Mouse (Mus musculus): Measurements from ENCODE around the gene Adra1b. TPM values are rescaled to one million over a fixed set of nuclear protein-coding genes. Genes with fewer than 3 reads are reported as not detected.

Gene Adra1b
- total and polyA plus RNA-seq, 3 experiments = 39.3 to 58.3 (median 50.5) TPM

DNA sequence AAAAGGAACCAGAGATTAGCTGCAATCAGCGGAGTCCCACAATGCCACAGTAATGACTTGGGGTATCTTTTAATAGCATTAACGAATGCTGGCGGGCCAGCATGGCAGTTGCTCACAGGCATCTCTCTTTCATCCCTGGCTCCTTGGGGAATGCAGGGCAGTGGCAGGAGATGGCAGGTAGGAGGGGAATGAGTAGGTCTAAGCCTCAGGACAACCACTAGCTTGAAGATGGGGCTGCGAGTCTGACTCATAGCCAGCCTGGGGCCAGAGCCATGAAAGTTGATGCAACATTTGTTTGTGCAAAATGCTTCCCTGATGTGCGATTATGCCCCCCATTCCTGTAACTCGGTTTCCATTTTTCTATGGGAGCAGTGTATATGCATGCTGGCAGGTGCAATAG lies 25.2 kb upstream of the Adra1b start:
- WGBS = 59% methylated on average over 6 of the region's 6 CpGs
- DNase-seq = no peak
- H3K79me2 ChIP-seq (replicated peaks; ENCODE audit: control insufficient read depth, insufficient read depth, low read length) = no peaks in the 10 kb centered on the region

DNA sequence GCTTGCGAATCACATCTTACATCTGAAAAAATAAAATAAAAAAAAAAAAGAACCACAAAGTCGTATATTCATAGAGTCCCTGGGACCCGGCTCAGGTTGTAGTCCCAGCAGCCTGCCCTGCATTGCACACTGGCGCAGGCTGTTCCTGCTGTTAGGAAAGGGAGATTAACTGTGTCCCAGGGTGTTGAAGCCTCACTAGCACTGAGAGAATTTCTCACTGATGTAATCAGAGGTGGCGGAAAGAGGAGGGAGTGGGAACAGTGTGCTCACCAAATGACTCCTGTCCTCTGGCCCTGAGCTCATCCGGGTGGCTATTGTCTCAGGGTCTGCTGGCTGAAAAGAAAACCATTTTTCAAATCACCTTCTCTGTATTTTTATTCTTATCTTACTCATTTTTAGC lies 24.6 kb upstream of the Adra1b start:
- no peak overlapping the region for H3K4me3 ChIP-seq
- H3K27ac ChIP-seq = no peak overlapping the region
- DNase-seq = peak in 1 of 2 experiments; percentile 27
- intact Hi-C loops (cut with DNase I) = loop anchor here (5.0 kb wide), 1 partner anchor 58 kb away; no protein-coding TSS in a partner anchor
- H3K4me1 ChIP-seq (ENCODE audit: control insufficient read depth, insufficient read depth, low read length) = peaks cover 18% of the 10 kb centered on the region
- H3K36me3 ChIP-seq (ENCODE audit: control insufficient read depth, insufficient read depth, low read length) = no peaks in the 10 kb centered on the region; the same call in 1 of the 2 replicates
- H3K27me3 ChIP-seq (ENCODE audit: control insufficient read depth, insufficient read depth, low read length) = no peaks in the 10 kb centered on the region
- WGBS = 19% methylated on average over 6 of the region's 6 CpGs
- no peak overlapping the region for H3K9ac ChIP-seq (ENCODE audit: low read depth, low read length)
- no peaks in the 10 kb centered on the region for H3K79me2 ChIP-seq (replicated peaks; ENCODE audit: control insufficient read depth, insufficient read depth, low read length)
- TF ChIP-seq EP300 (IDR thresholded peaks at IDR 0.05; ENCODE audit: insufficient read depth, low read depth, low read length) (peak; percentile 60; the same call in 1 of the 2 replicates), CTCF (IDR thresholded peaks at IDR 0.05) (no peak)

More for the DNA sequence above, 25.2 kb upstream of the Adra1b start:
- Histone ChIP-seq H3K4me1 (ENCODE audit: control insufficient read depth, insufficient read depth, low read length) (peaks cover 18% of the 10 kb centered on the region), H3K4me3 (no peak overlapping the region), H3K9ac (ENCODE audit: low read depth, low read length) (no peak overlapping the region), H3K36me3 (ENCODE audit: control insufficient read depth, insufficient read depth, low read length) (no peaks in the 10 kb centered on the region; the same call in 1 of the 2 replicates), H3K27ac (no peak overlapping the region), H3K27me3 (ENCODE audit: control insufficient read depth, insufficient read depth, low read length) (no peaks in the 10 kb centered on the region)
- no peak for TF ChIP-seq POLR2A (IDR thresholded peaks at IDR 0.05; ENCODE audit: insufficient read depth, low read depth, low read length)
- no peak for TF ChIP-seq EP300 (IDR thresholded peaks at IDR 0.05; ENCODE audit: insufficient read depth, low read depth, low read length)
- no peak for TF ChIP-seq CTCF (IDR thresholded peaks at IDR 0.05)
- intact Hi-C loops (cut with DNase I) = loop anchor here (2.0 to 5.0 kb wide), 2 partner anchors 59 to 89 kb away; no protein-coding TSS in a partner anchor

DNA sequence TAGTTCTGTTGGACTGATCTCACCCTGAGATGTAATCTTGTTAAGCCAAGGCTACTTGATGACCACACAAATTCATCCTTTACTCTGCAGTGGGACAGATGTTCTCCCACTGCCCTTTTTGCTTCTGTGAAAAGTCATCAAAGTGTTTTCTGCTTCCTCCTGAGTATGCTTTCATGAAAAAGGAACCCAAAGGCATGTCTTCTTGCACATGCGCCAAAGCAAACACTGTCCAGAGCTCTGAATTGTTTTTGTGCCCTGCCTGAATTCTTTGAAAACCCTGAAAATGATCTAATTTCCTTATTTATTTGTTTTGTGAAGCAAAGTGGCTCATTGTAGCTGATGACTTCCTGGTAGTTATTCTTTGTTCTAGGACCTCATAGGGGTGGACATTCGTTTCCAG lies 20.7 kb upstream of the Adra1b start:
- no peak for TF ChIP-seq EP300 (IDR thresholded peaks at IDR 0.05; ENCODE audit: insufficient read depth, low read depth, low read length)
- no peak for TF ChIP-seq POLR2A (IDR thresholded peaks at IDR 0.05; ENCODE audit: insufficient read depth, low read depth, low read length)
- no peak for TF ChIP-seq CTCF (IDR thresholded peaks at IDR 0.05)
- intact Hi-C loops (cut with DNase I) = no loop called here
- no peak overlapping the region for H3K27ac ChIP-seq
- no peaks in the 10 kb centered on the region for H3K36me3 ChIP-seq (ENCODE audit: control insufficient read depth, insufficient read depth, low read length)
- H3K4me1 ChIP-seq (ENCODE audit: control insufficient read depth, insufficient read depth, low read length) = peaks cover 7% of the 10 kb centered on the region
- no peaks in the 10 kb centered on the region for H3K79me2 ChIP-seq (replicated peaks; ENCODE audit: control insufficient read depth, insufficient read depth, low read length)
- WGBS = 38% methylated on average over 2 of the region's 2 CpGs
- no peak overlapping the region for H3K9ac ChIP-seq (ENCODE audit: low read depth, low read length)
- no peaks in the 10 kb centered on the region for H3K27me3 ChIP-seq (ENCODE audit: control insufficient read depth, insufficient read depth, low read length)
- no peak overlapping the region for H3K4me3 ChIP-seq
- no peak for DNase-seq

DNA sequence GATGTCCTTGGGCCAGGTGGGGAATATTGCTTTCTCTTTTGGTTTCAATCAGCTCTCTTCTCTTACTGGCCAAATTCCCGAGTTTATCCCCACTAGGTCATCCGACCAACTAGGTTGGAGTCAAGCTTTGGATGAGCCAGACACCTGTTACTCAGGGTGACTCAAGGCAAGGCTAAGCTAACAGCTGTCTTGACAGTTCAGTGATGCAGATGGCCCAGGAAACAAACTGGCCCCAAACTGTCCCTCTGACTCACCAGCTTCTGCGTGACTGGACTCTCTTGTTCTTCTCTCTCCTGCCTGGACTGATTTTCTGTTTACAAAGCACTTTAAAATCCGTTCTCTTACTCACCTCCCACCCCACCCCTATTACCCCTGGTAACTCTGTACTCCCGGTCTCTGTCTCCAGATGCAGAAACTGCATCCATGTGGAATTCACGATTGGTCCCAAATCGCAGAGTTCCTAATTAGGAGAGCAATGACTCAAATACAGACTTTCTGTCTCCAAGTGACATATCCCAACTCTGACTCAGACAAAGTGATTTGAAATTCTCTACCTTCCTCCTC lies 18.6 kb upstream of the Adra1b start:
- intact Hi-C loops (cut with DNase I) = no loop called here
- Histone ChIP-seq H3K4me3 (no peak overlapping the region), H3K27me3 (ENCODE audit: control insufficient read depth, insufficient read depth, low read length) (no peaks in the 10 kb centered on the region), H3K36me3 (ENCODE audit: control insufficient read depth, insufficient read depth, low read length) (no peaks in the 10 kb centered on the region), H3K27ac (no peak overlapping the region), H3K9ac (ENCODE audit: low read depth, low read length) (no peak overlapping the region), H3K4me1 (ENCODE audit: control insufficient read depth, insufficient read depth, low read length) (peaks cover 2% of the 10 kb centered on the region), H3K79me2 (replicated peaks; ENCODE audit: control insufficient read depth, insufficient read depth, low read length) (no peaks in the 10 kb centered on the region)
- WGBS = 61% methylated on average over 7 of the region's 7 CpGs
- DNase-seq = peak in 1 of 2 experiments; percentile 13
- TF ChIP-seq EP300 (IDR thresholded peaks at IDR 0.05; ENCODE audit: insufficient read depth, low read depth, low read length) (no peak), CTCF (IDR thresholded peaks at IDR 0.05) (no peak), POLR2A (IDR thresholded peaks at IDR 0.05; ENCODE audit: insufficient read depth, low read depth, low read length) (no peak)

DNA sequence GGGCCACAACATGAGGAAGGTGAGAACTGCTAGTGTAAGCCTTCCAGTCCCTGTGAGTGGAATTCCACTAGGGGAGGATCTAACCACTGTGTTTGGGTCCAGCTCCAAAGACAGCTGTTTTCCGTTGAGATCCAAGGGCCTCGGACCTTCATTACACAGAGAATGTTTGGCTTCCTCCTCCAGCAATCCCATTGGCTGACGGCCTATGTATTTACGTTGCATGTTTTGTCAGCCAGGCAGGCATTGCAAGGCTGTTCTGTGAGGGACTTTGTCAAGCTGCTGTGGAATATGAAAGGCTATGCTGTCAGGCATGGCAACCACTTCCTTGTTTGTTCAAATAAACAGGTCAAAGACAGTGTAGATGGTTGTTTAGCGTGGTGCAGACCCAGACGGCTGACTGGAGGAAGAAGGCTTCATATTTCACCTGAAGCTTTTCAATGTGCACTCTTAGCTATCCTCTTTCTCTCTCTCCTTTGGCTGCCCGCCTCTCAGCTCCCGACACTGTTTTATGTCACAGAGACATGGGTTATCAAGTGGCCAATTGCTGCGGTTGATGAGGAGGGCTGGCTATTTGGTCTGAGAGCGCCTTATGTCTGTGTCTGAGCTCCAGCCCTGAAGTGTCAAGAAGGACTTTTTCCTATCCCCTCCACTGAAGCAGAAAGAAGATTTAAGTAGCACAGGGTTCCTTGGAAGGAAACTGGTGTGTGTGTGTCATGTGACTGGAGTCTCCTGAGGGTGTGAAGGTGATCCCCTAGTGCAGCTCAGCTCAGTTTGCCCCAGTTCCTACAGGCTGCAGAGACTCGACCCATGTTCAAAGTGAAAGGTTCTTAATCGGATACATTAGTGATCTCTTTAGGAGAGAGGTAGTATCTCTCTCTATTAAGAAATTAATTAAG lies 13.8 kb upstream of the Adra1b start:
- 45% methylated on average over 12 of the region's 12 CpGs for WGBS
- TF ChIP-seq EP300 (IDR thresholded peaks at IDR 0.05; ENCODE audit: insufficient read depth, low read depth, low read length) = no peak
- TF ChIP-seq CTCF (IDR thresholded peaks at IDR 0.05) = peak; percentile 8; the same call in 1 of the 2 replicates
- TF ChIP-seq POLR2A (IDR thresholded peaks at IDR 0.05; ENCODE audit: insufficient read depth, low read depth, low read length) = no peak
- H3K4me1 ChIP-seq (ENCODE audit: control insufficient read depth, insufficient read depth, low read length) = peaks cover 7% of the 10 kb centered on the region
- H3K79me2 ChIP-seq (replicated peaks; ENCODE audit: control insufficient read depth, insufficient read depth, low read length) = no peaks in the 10 kb centered on the region
- intact Hi-C loops (cut with DNase I) = no loop called here
- H3K9ac ChIP-seq (ENCODE audit: low read depth, low read length) = no peak overlapping the region
- H3K27ac ChIP-seq = no peak overlapping the region
- DNase-seq = no peak
- H3K27me3 ChIP-seq (ENCODE audit: control insufficient read depth, insufficient read depth, low read length) = no peaks in the 10 kb centered on the region
- H3K36me3 ChIP-seq (ENCODE audit: control insufficient read depth, insufficient read depth, low read length) = no peaks in the 10 kb centered on the region
- H3K4me3 ChIP-seq = no peak overlapping the region
